Mouse (Mus musculus): ENCODE data around the gene Serpina3j.

DNA sequence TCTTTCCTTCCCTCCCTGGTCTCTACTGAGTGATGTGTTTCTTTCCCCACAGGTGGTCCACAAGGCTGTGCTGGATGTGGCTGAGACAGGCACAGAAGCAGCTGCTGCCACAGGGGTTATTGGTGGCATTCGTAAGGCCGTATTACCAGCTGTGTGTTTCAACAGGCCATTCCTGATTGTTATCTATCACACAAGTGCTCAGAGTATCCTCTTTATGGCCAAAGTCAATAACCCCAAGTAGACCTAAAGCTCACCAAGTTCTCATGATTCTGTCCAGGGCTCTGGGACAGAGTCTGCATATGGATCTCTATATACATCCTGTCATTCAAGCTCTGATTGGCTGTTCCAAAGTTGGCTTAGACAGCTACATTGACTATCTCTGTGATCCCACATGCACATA lies 30.8 kb downstream of the Serpina3j start:
- no peak for TF ChIP-seq CTCF (conservative IDR thresholded peaks at IDR 0.05; ENCODE audit: low read length)
- TF ChIP-seq POU5F1 (IDR thresholded peaks at IDR 0.05; ENCODE audit: borderline replicate concordance, low read length) = no peak

Data from E14TG2a.4 (cell line).